Comparison of ENCODE assay signal across 17 mouse cellular contexts in the genomic region with DNA sequence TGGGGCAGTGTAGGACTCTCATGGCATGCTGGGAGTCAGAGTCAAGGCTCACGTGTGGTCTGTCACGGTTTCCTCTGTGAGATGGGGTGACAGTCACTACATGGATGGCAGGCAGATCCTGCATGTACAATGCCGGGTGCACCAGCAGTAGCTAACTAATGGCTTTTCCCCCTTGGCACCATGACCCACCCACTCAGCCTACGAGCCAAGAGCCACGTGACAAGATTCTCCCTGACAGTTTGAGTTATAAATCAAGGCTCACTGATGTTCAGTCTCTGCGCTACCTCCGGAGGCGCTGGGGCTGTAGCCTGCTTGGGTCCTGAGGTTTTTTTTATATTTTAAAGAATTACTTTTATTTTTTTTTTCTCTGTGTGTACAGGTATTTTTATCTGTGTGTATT. TPM values are rescaled to one million over a fixed set of nuclear protein-coding genes. Genes with fewer than 3 reads are reported as not detected.
A peak's percentile ranks its signal among the peaks of the same experiment; 100 is the strongest.
DNase-seq lines count a peak whose midpoint lies in the region; ATAC-seq and TF ChIP-seq lines count a peak whose summit lies in the region.
"Had no signal": no experiment of that assay in that cellular context is flagged by ENCODE, and none has a peak within 500 bp of the region (broad histone marks: within the 10 kb centered on the region; RNA-seq: fewer than 3 reads in every experiment).

No protein-coding gene starts in this region.

- no peaks in the 10 kb centered on the region for H3K36me3 ChIP-seq in heart, embryonic 14.5 days (ENCODE audit: control insufficient read depth, insufficient read depth, low read length)
- H3K36me3 ChIP-seq in lung, postnatal 0 days (ENCODE audit: insufficient read depth, low read length): no peaks in the 10 kb centered on the region
- H3K36me3 ChIP-seq in liver, embryonic 14.5 days (replicated peaks; ENCODE audit: control insufficient read depth, insufficient read depth, low read depth): no peaks in the 10 kb centered on the region
- no peaks in the 10 kb centered on the region for H3K36me3 ChIP-seq in neural tube, embryonic 14.5 days (ENCODE audit: control insufficient read depth, insufficient read depth, low read length)
- H3K36me3 ChIP-seq in forebrain, embryonic 12.5 days (replicated peaks): no peaks in the 10 kb centered on the region

- peaks cover 56 to 73% of the 10 kb centered on the region in 2 experiments for H3K4me1 ChIP-seq in heart, embryonic 14.5 days (ENCODE audit: control insufficient read depth in 2 of 2, insufficient read depth in 2 of 2, low read length in 2 of 2)
- H3K4me1 ChIP-seq in lung, postnatal 0 days (ENCODE audit: insufficient read depth, low read depth, low read length): peaks cover 82% of the 10 kb centered on the region
- peaks cover 87 to 89% of the 10 kb centered on the region in 2 experiments for H3K4me1 ChIP-seq in liver, embryonic 14.5 days (replicated peaks; ENCODE audit: control insufficient read depth in 2 of 2, insufficient read depth in 2 of 2, low read length in 1 of 2)
- peaks cover 30% of the 10 kb centered on the region for H3K4me1 ChIP-seq in neural tube, embryonic 14.5 days (ENCODE audit: control insufficient read depth, insufficient read depth, low read length)
- H3K4me1 ChIP-seq in forebrain, embryonic 12.5 days: peaks cover 29% of the 10 kb centered on the region

- H3K27me3 ChIP-seq in heart, embryonic 14.5 days (ENCODE audit: control insufficient read depth, insufficient read depth, low read length): no peaks in the 10 kb centered on the region
- H3K27me3 ChIP-seq in lung, postnatal 0 days (replicated peaks; ENCODE audit: insufficient read depth, low read length): no peaks in the 10 kb centered on the region
- H3K27me3 ChIP-seq in liver, embryonic 14.5 days (ENCODE audit: control insufficient read depth, insufficient read depth, low read length): no peaks in the 10 kb centered on the region
- H3K27me3 ChIP-seq in neural tube, embryonic 14.5 days (ENCODE audit: control insufficient read depth, insufficient read depth, low read length): peaks cover 14% of the 10 kb centered on the region
- peaks cover 35% of the 10 kb centered on the region for H3K27me3 ChIP-seq in forebrain, embryonic 12.5 days
- H3K27me3 ChIP-seq: CH12.LX, Patski had no signal

- H3K4me2 ChIP-seq in heart, embryonic 14.5 days (ENCODE audit: low read length): 0 out of 2 replicates have a peak overlapping the region, but pooled peaks have one; percentile 5
- H3K4me2 ChIP-seq in lung, postnatal 0 days (replicated peaks; ENCODE audit: low read depth, low read length): peak overlapping the region; percentile 78; the same call in 1 of the 2 replicates
- H3K4me2 ChIP-seq in liver, embryonic 14.5 days (ENCODE audit: low read depth): peak overlapping the region; percentile 84
- H3K4me2 ChIP-seq in neural tube, embryonic 14.5 days (ENCODE audit: low read depth, low read length): peak overlapping the region; percentile 8; the same call in 1 of the 2 replicates
- no peak overlapping the region for H3K4me2 ChIP-seq in forebrain, embryonic 12.5 days

- TF ChIP-seq EP300 in lung, postnatal 0 days (IDR thresholded peaks at IDR 0.05): no peak
- no peak for TF ChIP-seq EP300 in liver, embryonic 14.5 days (IDR thresholded peaks at IDR 0.05; ENCODE audit: low read depth)

- peak overlapping the region; percentile 19; the same call in 1 of the 2 replicates for H3K9ac ChIP-seq in heart, embryonic 14.5 days (ENCODE audit: low read length)
- H3K9ac ChIP-seq in lung, postnatal 0 days (replicated peaks; ENCODE audit: low read depth): no peak overlapping the region
- H3K9ac ChIP-seq in liver, embryonic 14.5 days (replicated peaks): peak overlapping the region; percentile 46
- no peak overlapping the region for H3K9ac ChIP-seq in neural tube, embryonic 14.5 days (replicated peaks; ENCODE audit: low read depth, low read length)
- no peak overlapping the region for H3K9ac ChIP-seq in forebrain, embryonic 12.5 days

- DNase-seq in heart, adult 9 months (ENCODE audit: low spot score in 2 of 2): no peak
- DNase-seq in lung, postnatal 0 days (ENCODE audit: low spot score): no peak
- DNase-seq in lung, postnatal 36 days: no peak
- no peak for DNase-seq in liver, embryonic 14.5 days (ENCODE audit: low read depth in 3 of 3, low spot score in 3 of 3)
- DNase-seq in right cerebral cortex, postnatal 14 days: no peak
- DNase-seq: gastrocnemius, postnatal 10 days; heart, postnatal 14 days; spleen, adult 18-20 months; thymus, postnatal 36 days had no signal

- TF ChIP-seq CTCF in lung, postnatal 0 days (IDR thresholded peaks at IDR 0.05): no peak
- no peak for TF ChIP-seq CTCF in liver, embryonic 14.5 days (IDR thresholded peaks at IDR 0.05; ENCODE audit: low read depth)

- H3K4me3 ChIP-seq in heart, embryonic 14.5 days (ENCODE audit: control insufficient read depth in 1 of 2, insufficient read depth in 1 of 2, low read depth in 1 of 2, low read length in 2 of 2): no peak overlapping the region
- no peak overlapping the region for H3K4me3 ChIP-seq in lung, postnatal 0 days (ENCODE audit: low read depth, low read length)
- H3K4me3 ChIP-seq in liver, embryonic 14.5 days (ENCODE audit: insufficient read depth in 1 of 2, low read depth in 2 of 2, low read length in 2 of 2): peak overlapping the region; percentile 39 to 50; a peak in 2 of 4 replicates
- no peak overlapping the region for H3K4me3 ChIP-seq in neural tube, embryonic 14.5 days (ENCODE audit: low read depth, low read length)
- no peak overlapping the region for H3K4me3 ChIP-seq in forebrain, embryonic 12.5 days (replicated peaks)

- no peak overlapping the region for H3K27ac ChIP-seq in heart, embryonic 14.5 days (replicated peaks in 1 of 2; ENCODE audit: control insufficient read depth in 1 of 2, insufficient read depth in 1 of 2, low read depth in 2 of 2, low read length in 2 of 2)
- H3K27ac ChIP-seq in lung, postnatal 0 days (ENCODE audit: low read length): peak overlapping the region; percentile 92
- H3K27ac ChIP-seq in liver, embryonic 14.5 days: peak overlapping the region; percentile 84
- peak overlapping the region; percentile 44; the same call in 1 of the 2 replicates for H3K27ac ChIP-seq in neural tube, embryonic 14.5 days (ENCODE audit: low read depth, low read length)
- H3K27ac ChIP-seq in forebrain, embryonic 12.5 days: no peak overlapping the region

- WGBS in heart, embryonic 14.5 days: 84% methylated on average over 8 of the region's 8 CpGs
- WGBS in lung, postnatal 0 days: 42% methylated on average over 8 of the region's 8 CpGs
- 67% methylated on average over 8 of the region's 8 CpGs for WGBS in liver, embryonic 14.5 days (ENCODE audit: insufficient replicate concordance)
- WGBS in neural tube, embryonic 14.5 days: 26% methylated on average over 8 of the region's 8 CpGs
- 88% methylated on average over 8 of the region's 8 CpGs for WGBS in forebrain, embryonic 12.5 days

- no peak for ATAC-seq in heart, embryonic 14.5 days (ENCODE audit: insufficient number of reproducible peaks, insufficient read depth, low FRiP score, low read depth)
- no peak for ATAC-seq in lung, postnatal 0 days
- no peak for ATAC-seq in liver, embryonic 14.5 days (ENCODE audit: insufficient read depth)
- ATAC-seq in neural tube, embryonic 14.5 days (ENCODE audit: low read depth): 0 out of 2 replicates have a peak, but pooled peaks have one; percentile 41
- no peak for ATAC-seq in forebrain, embryonic 12.5 days (ENCODE audit: low FRiP score)
- ATAC-seq: forebrain, embryonic 16.5 days; Patski had no signal

- H3K9me3 ChIP-seq in heart, embryonic 14.5 days (ENCODE audit: control insufficient read depth, low read length): no peaks in the 10 kb centered on the region
- H3K9me3 ChIP-seq in lung, postnatal 0 days (ENCODE audit: low read length): no peaks in the 10 kb centered on the region
- H3K9me3 ChIP-seq in liver, embryonic 14.5 days (ENCODE audit: control insufficient read depth, low read length): no peaks in the 10 kb centered on the region
- no peaks in the 10 kb centered on the region for H3K9me3 ChIP-seq in neural tube, embryonic 14.5 days (ENCODE audit: control insufficient read depth, low read length)
- no peaks in the 10 kb centered on the region for H3K9me3 ChIP-seq in forebrain, embryonic 12.5 days

RNA-seq across cellular contexts. Expression of gene Rhbdf2, which starts 7.3 kb away (rescaled TPM):
- 6.4 and 6.6 TPM in 2 replicates for polyA plus RNA-seq in heart, embryonic 14.5 days (2014; fragmentation: Nextera tagmentation; extraction: Ambion mirVana)
- polyA plus RNA-seq in lung, postnatal 0 days (2015; fragmentation: Nextera tagmentation; extraction: Ambion mirVana): 23.5 and 27.9 TPM in 2 replicates
- 8.3 and 11.1 TPM in 2 replicates for polyA plus RNA-seq in liver, embryonic 14.5 days (2012; rRNA removed)
- 3.8 and 5.2 TPM in 2 replicates for polyA plus RNA-seq in liver, embryonic 14.5 days (2014; fragmentation: Nextera tagmentation; extraction: Ambion mirVana)
- polyA plus RNA-seq in neural tube, embryonic 14.5 days (2014; fragmentation: Nextera tagmentation; extraction: Ambion mirVana): 0.52 and 1.1 TPM in 2 replicates
- polyA plus RNA-seq in forebrain, embryonic 12.5 days (2016; fragmentation: Nextera tagmentation; extraction: Ambion mirVana): 1.4 and 1.9 TPM in 2 replicates

RNA-seq across cellular contexts. Expression of gene Aanat, which starts 33.3 kb away (rescaled TPM):
- 0.28 TPM in 1 of 2 replicates, not detected in the other for polyA plus RNA-seq in heart, embryonic 14.5 days (2014; fragmentation: Nextera tagmentation; extraction: Ambion mirVana)
- 0.26 TPM in 1 of 2 replicates, not detected in the other for polyA plus RNA-seq in lung, postnatal 0 days (2015; fragmentation: Nextera tagmentation; extraction: Ambion mirVana)
- polyA plus RNA-seq in liver, embryonic 14.5 days (2012; rRNA removed): not detected in 2 replicates
- polyA plus RNA-seq in liver, embryonic 14.5 days (2014; fragmentation: Nextera tagmentation; extraction: Ambion mirVana): not detected in 2 replicates
- polyA plus RNA-seq in neural tube, embryonic 14.5 days (2014; fragmentation: Nextera tagmentation; extraction: Ambion mirVana): 0.26 and 0.40 TPM in 2 replicates
- 0.24 TPM in 1 of 2 replicates, not detected in the other for polyA plus RNA-seq in forebrain, embryonic 12.5 days (2016; fragmentation: Nextera tagmentation; extraction: Ambion mirVana)
- polyA plus RNA-seq: forebrain, embryonic 16.5 days; intestine, embryonic 14.5 days; Patski; stomach, embryonic 16.5 days had no signal

RNA-seq across cellular contexts. Expression of gene Prcd, which starts 33.8 kb away (rescaled TPM):
- 1.3 and 1.9 TPM in 2 replicates for polyA plus RNA-seq in heart, embryonic 14.5 days (2014; fragmentation: Nextera tagmentation; extraction: Ambion mirVana)
- 10.9 and 16.4 TPM in 2 replicates for polyA plus RNA-seq in lung, postnatal 0 days (2015; fragmentation: Nextera tagmentation; extraction: Ambion mirVana)
- polyA plus RNA-seq in liver, embryonic 14.5 days (2012; rRNA removed): 0.11 and 0.14 TPM in 2 replicates
- 0.19 and 0.20 TPM in 2 replicates for polyA plus RNA-seq in liver, embryonic 14.5 days (2014; fragmentation: Nextera tagmentation; extraction: Ambion mirVana)
- polyA plus RNA-seq in neural tube, embryonic 14.5 days (2014; fragmentation: Nextera tagmentation; extraction: Ambion mirVana): 2.7 and 3.1 TPM in 2 replicates
- polyA plus RNA-seq in forebrain, embryonic 12.5 days (2016; fragmentation: Nextera tagmentation; extraction: Ambion mirVana): 0.76 and 1.3 TPM in 2 replicates

RNA-seq across cellular contexts. Expression of gene Cygb, which starts 34.6 kb away (rescaled TPM):
- polyA plus RNA-seq in heart, embryonic 14.5 days (2014; fragmentation: Nextera tagmentation; extraction: Ambion mirVana): 5.8 and 6.7 TPM in 2 replicates
- polyA plus RNA-seq in lung, postnatal 0 days (2015; fragmentation: Nextera tagmentation; extraction: Ambion mirVana): 27.3 and 32.0 TPM in 2 replicates
- 0.41 and 0.64 TPM in 2 replicates for polyA plus RNA-seq in liver, embryonic 14.5 days (2012; rRNA removed)
- polyA plus RNA-seq in liver, embryonic 14.5 days (2014; fragmentation: Nextera tagmentation; extraction: Ambion mirVana): 0.44 and 0.81 TPM in 2 replicates
- 23.7 and 29.1 TPM in 2 replicates for polyA plus RNA-seq in neural tube, embryonic 14.5 days (2014; fragmentation: Nextera tagmentation; extraction: Ambion mirVana)
- 4.2 and 4.3 TPM in 2 replicates for polyA plus RNA-seq in forebrain, embryonic 12.5 days (2016; fragmentation: Nextera tagmentation; extraction: Ambion mirVana)

RNA-seq across cellular contexts. Expression of gene Ube2o, which starts 38.3 kb away (rescaled TPM):
- 14.4 and 17.1 TPM in 2 replicates for polyA plus RNA-seq in heart, embryonic 14.5 days (2014; fragmentation: Nextera tagmentation; extraction: Ambion mirVana)
- polyA plus RNA-seq in lung, postnatal 0 days (2015; fragmentation: Nextera tagmentation; extraction: Ambion mirVana): 9.1 and 9.8 TPM in 2 replicates
- polyA plus RNA-seq in liver, embryonic 14.5 days (2012; rRNA removed): 33.8 and 34.0 TPM in 2 replicates
- 25.9 and 32.3 TPM in 2 replicates for polyA plus RNA-seq in liver, embryonic 14.5 days (2014; fragmentation: Nextera tagmentation; extraction: Ambion mirVana)
- polyA plus RNA-seq in neural tube, embryonic 14.5 days (2014; fragmentation: Nextera tagmentation; extraction: Ambion mirVana): 26.2 and 30.2 TPM in 2 replicates
- polyA plus RNA-seq in forebrain, embryonic 12.5 days (2016; fragmentation: Nextera tagmentation; extraction: Ambion mirVana): 12.5 and 17.3 TPM in 2 replicates

Comparison
In these comparisons a context has a peak if more than half of its experiments do, and no peak if none do; other contexts are left out.
1. H3K27ac ChIP-seq: peak in lung, postnatal 0 days (single experiment), liver, embryonic 14.5 days (single experiment) and neural tube, embryonic 14.5 days (single experiment); none in heart, embryonic 14.5 days (0 of 2) and forebrain, embryonic 12.5 days (single experiment).
2. H3K4me3 ChIP-seq: peak in liver, embryonic 14.5 days (2 of 2); none in heart, embryonic 14.5 days (0 of 2), lung, postnatal 0 days (single experiment), neural tube, embryonic 14.5 days (single experiment) and forebrain, embryonic 12.5 days (single experiment).
3. H3K9ac ChIP-seq: peak in heart, embryonic 14.5 days (single experiment) and liver, embryonic 14.5 days (single experiment); none in lung, postnatal 0 days (single experiment), neural tube, embryonic 14.5 days (single experiment) and forebrain, embryonic 12.5 days (single experiment).